Mouse (Mus musculus): ENCODE measurements around the gene St3gal6. TPM values are rescaled to one million over a fixed set of nuclear protein-coding genes. Genes with fewer than 3 reads are reported as not detected.

The St3gal6 gene
- polyA plus RNA-seq, 1 experiment from 2014 or later, result 80.5 TPM

GRCm38 (mm10) chr16:58536076-58536475 is 12.0 kb upstream of the St3gal6 start:
- H3K4me2 ChIP-seq (replicated peaks; ENCODE audit: low read depth, low read length), result no peak overlapping the region
- H3K4me3 ChIP-seq (ENCODE audit: low read length), result no peak overlapping the region
- no peaks in the 10 kb centered on the region for H3K9me3 ChIP-seq (ENCODE audit: low read length)
- ATAC-seq (ENCODE audit: low FRiP score, low TSS enrichment), result no peak
- peaks cover 10% of the 10 kb centered on the region; the same call in 1 of the 2 replicates for H3K4me1 ChIP-seq (ENCODE audit: insufficient read depth, low read length)
- no peak overlapping the region for H3K9ac ChIP-seq (replicated peaks; ENCODE audit: low read length)
- H3K27me3 ChIP-seq (ENCODE audit: insufficient read depth, low read length), result no peaks in the 10 kb centered on the region
- 78% methylated on average over 2 of the region's 2 CpGs for WGBS
- H3K27ac ChIP-seq (ENCODE audit: low read length), result no peak overlapping the region
- no peaks in the 10 kb centered on the region for H3K36me3 ChIP-seq (ENCODE audit: insufficient read depth, low read length)

GRCm38 (mm10) chr16:58535236-58535635 is 11.2 kb upstream of the St3gal6 start:
- peaks cover 10% of the 10 kb centered on the region; the same call in 1 of the 2 replicates for H3K4me1 ChIP-seq (ENCODE audit: insufficient read depth, low read length)
- H3K36me3 ChIP-seq (ENCODE audit: insufficient read depth, low read length), result no peaks in the 10 kb centered on the region
- no peak overlapping the region for H3K9ac ChIP-seq (replicated peaks; ENCODE audit: low read length)
- ATAC-seq (ENCODE audit: low FRiP score, low TSS enrichment), result no peak
- H3K9me3 ChIP-seq (ENCODE audit: low read length), result no peaks in the 10 kb centered on the region
- H3K27me3 ChIP-seq (ENCODE audit: insufficient read depth, low read length), result no peaks in the 10 kb centered on the region
- H3K27ac ChIP-seq (ENCODE audit: low read length), result no peak overlapping the region
- no peak overlapping the region for H3K4me2 ChIP-seq (replicated peaks; ENCODE audit: low read depth, low read length)
- H3K4me3 ChIP-seq (ENCODE audit: low read length), result no peak overlapping the region
- WGBS, result 49% methylated on average over 5 of the region's 5 CpGs

- Histone ChIP-seq H3K4me3 (ENCODE audit: low read length) (no peak overlapping the region), H3K27me3 (ENCODE audit: insufficient read depth, low read length) (no peaks in the 10 kb centered on the region), H3K36me3 (ENCODE audit: insufficient read depth, low read length) (no peaks in the 10 kb centered on the region), H3K9me3 (ENCODE audit: low read length) (no peaks in the 10 kb centered on the region), H3K4me1 (ENCODE audit: insufficient read depth, low read length) (peaks cover 10% of the 10 kb centered on the region; the same call in 1 of the 2 replicates), H3K4me2 (replicated peaks; ENCODE audit: low read depth, low read length) (no peak overlapping the region), H3K9ac (replicated peaks; ENCODE audit: low read length) (no peak overlapping the region), H3K27ac (ENCODE audit: low read length) (no peak overlapping the region)
- 82% methylated on average over 7 of the region's 7 CpGs for WGBS
- no peak for ATAC-seq (ENCODE audit: low FRiP score, low TSS enrichment)
Observed at GRCm38 (mm10) chr16:58534245-58535142, 10.5 kb upstream of the St3gal6 start.

DNA sequence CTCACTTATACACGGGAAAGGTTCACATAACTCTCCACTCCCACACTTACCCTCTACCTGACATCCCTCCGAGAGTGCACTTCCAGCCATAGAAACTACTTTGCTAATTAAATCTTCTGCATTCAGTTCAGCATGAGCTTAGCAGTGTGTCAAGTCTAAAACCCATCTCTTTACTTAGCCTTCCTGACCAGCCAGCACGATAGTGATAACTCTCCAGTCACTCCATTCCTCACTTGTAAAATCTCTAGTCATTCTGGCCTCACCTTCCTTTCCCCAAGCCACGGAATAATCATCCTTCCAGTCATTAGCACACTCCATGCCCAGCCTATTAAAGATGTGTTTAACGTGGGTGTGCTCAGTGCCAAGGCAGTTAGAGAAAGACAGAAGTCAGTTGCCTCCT is 9.7 kb upstream of the St3gal6 start:
- Histone ChIP-seq H3K4me2 (replicated peaks; ENCODE audit: low read depth, low read length) (no peak overlapping the region), H3K9ac (replicated peaks; ENCODE audit: low read length) (no peak overlapping the region), H3K27me3 (ENCODE audit: insufficient read depth, low read length) (no peaks in the 10 kb centered on the region), H3K36me3 (ENCODE audit: insufficient read depth, low read length) (no peaks in the 10 kb centered on the region), H3K4me1 (ENCODE audit: insufficient read depth, low read length) (peaks cover 10% of the 10 kb centered on the region; the same call in 1 of the 2 replicates), H3K4me3 (ENCODE audit: low read length) (no peak overlapping the region), H3K9me3 (ENCODE audit: low read length) (no peaks in the 10 kb centered on the region), H3K27ac (ENCODE audit: low read length) (no peak overlapping the region)
- 46% methylated on average over 5 of the region's 5 CpGs for WGBS
- ATAC-seq (ENCODE audit: low FRiP score, low TSS enrichment), result no peak

GRCm38 (mm10) chr16:58533254-58533653 is 9.2 kb upstream of the St3gal6 start:
- ATAC-seq (ENCODE audit: low FRiP score, low TSS enrichment), result no peak
- H3K27ac ChIP-seq (ENCODE audit: low read length), result no peak overlapping the region
- no peak overlapping the region for H3K9ac ChIP-seq (replicated peaks; ENCODE audit: low read length)
- WGBS, result 74% methylated on average over 2 of the region's 2 CpGs
- H3K36me3 ChIP-seq (ENCODE audit: insufficient read depth, low read length), result no peaks in the 10 kb centered on the region
- peaks cover 10% of the 10 kb centered on the region; the same call in 1 of the 2 replicates for H3K4me1 ChIP-seq (ENCODE audit: insufficient read depth, low read length)
- no peaks in the 10 kb centered on the region for H3K9me3 ChIP-seq (ENCODE audit: low read length)
- no peak overlapping the region for H3K4me2 ChIP-seq (replicated peaks; ENCODE audit: low read depth, low read length)
- no peak overlapping the region for H3K4me3 ChIP-seq (ENCODE audit: low read length)
- H3K27me3 ChIP-seq (ENCODE audit: insufficient read depth, low read length), result no peaks in the 10 kb centered on the region

DNA sequence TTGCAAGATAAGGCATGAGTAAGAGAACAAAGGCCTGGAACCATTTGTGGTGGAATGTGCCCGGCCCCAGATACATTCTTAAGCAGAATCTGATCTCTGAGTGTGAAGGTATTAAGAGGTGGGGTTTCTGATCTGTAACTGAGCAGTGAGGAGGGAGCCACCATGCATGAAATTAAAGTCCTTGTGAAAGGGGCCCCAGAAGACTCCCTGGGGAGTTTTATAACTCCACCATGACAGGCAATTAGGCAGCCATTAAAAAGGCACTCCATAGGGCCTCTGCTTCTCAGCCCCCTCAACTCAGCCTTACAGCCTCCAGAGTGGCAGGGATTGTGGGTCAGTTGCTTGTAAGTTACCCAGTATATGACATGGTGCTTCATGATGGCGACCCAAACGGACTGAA is 8.5 kb upstream of the St3gal6 start:
- H3K4me1 ChIP-seq (ENCODE audit: insufficient read depth, low read length), result peaks cover 10% of the 10 kb centered on the region; the same call in 1 of the 2 replicates
- no peak overlapping the region for H3K9ac ChIP-seq (replicated peaks; ENCODE audit: low read length)
- H3K36me3 ChIP-seq (ENCODE audit: insufficient read depth, low read length), result no peaks in the 10 kb centered on the region
- no peaks in the 10 kb centered on the region for H3K27me3 ChIP-seq (ENCODE audit: insufficient read depth, low read length)
- H3K9me3 ChIP-seq (ENCODE audit: low read length), result no peaks in the 10 kb centered on the region
- H3K27ac ChIP-seq (ENCODE audit: low read length), result peak overlapping the region; percentile 74
- no peak overlapping the region for H3K4me2 ChIP-seq (replicated peaks; ENCODE audit: low read depth, low read length)
- H3K4me3 ChIP-seq (ENCODE audit: low read length), result no peak overlapping the region
- ATAC-seq (ENCODE audit: low FRiP score, low TSS enrichment), result peak; percentile 94
- 20% methylated on average over 3 of the region's 3 CpGs for WGBS

DNA sequence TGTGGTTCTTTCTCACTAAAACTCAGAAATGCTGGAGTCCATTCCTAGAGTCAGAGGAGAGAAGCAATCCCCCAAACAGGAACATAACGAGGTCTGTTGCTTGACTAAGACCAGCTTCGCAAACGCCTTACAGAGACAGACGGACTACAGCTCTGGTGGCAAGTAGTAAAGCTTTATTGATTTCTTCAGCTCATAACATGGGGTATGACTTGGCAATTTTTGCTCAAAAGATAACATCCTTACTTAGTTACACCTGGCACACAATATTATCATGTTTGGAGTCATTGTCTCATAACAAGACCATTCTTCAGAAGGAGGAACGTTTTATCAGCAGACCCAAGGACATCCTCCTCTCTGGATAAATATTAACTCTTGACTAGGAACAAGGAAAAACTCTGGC is 3.8 kb upstream of the St3gal6 start:
- Histone ChIP-seq H3K27ac (ENCODE audit: low read length) (no peak overlapping the region), H3K27me3 (ENCODE audit: insufficient read depth, low read length) (no peaks in the 10 kb centered on the region), H3K36me3 (ENCODE audit: insufficient read depth, low read length) (no peaks in the 10 kb centered on the region), H3K9me3 (ENCODE audit: low read length) (peaks cover 6% of the 10 kb centered on the region), H3K4me1 (ENCODE audit: insufficient read depth, low read length) (0 out of 2 replicates have a peak, but pooled peaks cover 7% of the 10 kb centered on the region), H3K4me3 (ENCODE audit: low read length) (no peak overlapping the region), H3K9ac (replicated peaks; ENCODE audit: low read length) (no peak overlapping the region), H3K4me2 (replicated peaks; ENCODE audit: low read depth, low read length) (no peak overlapping the region)
- ATAC-seq (ENCODE audit: low FRiP score, low TSS enrichment), result no peak
- WGBS, result 66% methylated on average over 5 of the region's 5 CpGs

DNA sequence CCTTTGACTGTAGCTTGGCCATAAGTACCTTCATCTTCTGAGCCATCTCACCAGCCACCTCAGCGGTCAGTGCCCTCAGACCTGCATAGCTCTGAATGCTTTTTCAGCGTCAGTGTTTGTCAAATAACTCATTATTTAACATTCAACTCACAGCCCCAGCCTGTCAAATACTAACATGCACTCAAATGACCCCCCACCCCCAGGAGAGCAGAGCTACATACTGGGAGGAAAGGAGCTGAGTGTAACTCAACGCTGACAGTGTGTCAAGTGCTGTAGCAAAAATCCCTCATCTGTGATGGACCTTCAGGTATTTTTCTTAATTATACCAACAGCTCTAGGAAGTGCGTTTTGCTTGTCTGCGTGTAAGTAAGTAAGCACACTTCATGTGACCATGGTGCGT is 2.7 kb upstream of the St3gal6 start:
- H3K4me1 ChIP-seq (ENCODE audit: insufficient read depth, low read length), result peaks cover 5% of the 10 kb centered on the region; the same call in 1 of the 2 replicates
- WGBS, result 72% methylated on average over 6 of the region's 6 CpGs

GRCm38 (mm10) chr16:58525832-58526231 is 1.8 kb upstream of the St3gal6 start:
- no peak for ATAC-seq (ENCODE audit: low FRiP score, low TSS enrichment)
- H3K4me1 ChIP-seq (ENCODE audit: insufficient read depth, low read length), result peaks cover 5% of the 10 kb centered on the region
- H3K4me2 ChIP-seq (replicated peaks; ENCODE audit: low read depth, low read length), result no peak overlapping the region
- no peak overlapping the region for H3K4me3 ChIP-seq (ENCODE audit: low read length)
- no peak overlapping the region for H3K27ac ChIP-seq (ENCODE audit: low read length)
- H3K27me3 ChIP-seq (ENCODE audit: insufficient read depth, low read length), result no peaks in the 10 kb centered on the region
- H3K9ac ChIP-seq (replicated peaks; ENCODE audit: low read length), result no peak overlapping the region
- peaks cover 6% of the 10 kb centered on the region for H3K9me3 ChIP-seq (ENCODE audit: low read length)
- no peaks in the 10 kb centered on the region for H3K36me3 ChIP-seq (ENCODE audit: insufficient read depth, low read length)

More for the DNA sequence above, 2.7 kb upstream of the St3gal6 start:
- no peak overlapping the region for H3K27ac ChIP-seq (ENCODE audit: low read length)
- H3K36me3 ChIP-seq (ENCODE audit: insufficient read depth, low read length), result no peaks in the 10 kb centered on the region
- H3K27me3 ChIP-seq (ENCODE audit: insufficient read depth, low read length), result no peaks in the 10 kb centered on the region
- H3K9ac ChIP-seq (replicated peaks; ENCODE audit: low read length), result no peak overlapping the region
- ATAC-seq (ENCODE audit: low FRiP score, low TSS enrichment), result no peak
- peaks cover 6% of the 10 kb centered on the region for H3K9me3 ChIP-seq (ENCODE audit: low read length)
- no peak overlapping the region for H3K4me3 ChIP-seq (ENCODE audit: low read length)
- H3K4me2 ChIP-seq (replicated peaks; ENCODE audit: low read depth, low read length), result no peak overlapping the region
